Mouse (Mus musculus) forebrain, embryonic 16.5 days (tissue): ENCODE data around the gene Rap2a. TPM values are rescaled to one million over a fixed set of nuclear protein-coding genes. Genes with fewer than 3 reads are reported as not detected.

Experiments
- ATAC-seq: fragments of 200-750 bp; cut with Nextera tagmentation; 2 replicates; pipeline ENCODE4 v1.8.0; 2017; ENCODE audit warnings: mild to moderate bottlenecking, moderate library complexity
- H3K27ac ChIP-seq: fragments of 300-500 bp; sonication (generic); 2 replicates; pipeline ENCODE4 v1.5.1; 2014; ENCODE audit warnings: low read length, control low read depth
- H3K27me3 ChIP-seq: fragments of 300-500 bp; sonication (generic); replicated peaks from 2 replicates; pipeline ENCODE4 v1.6.1; 2014; ENCODE audit warnings: low read length; ENCODE audit not compliant: control insufficient read depth, insufficient read depth
- H3K36me3 ChIP-seq: fragments of 300-500 bp; sonication (generic); 2 replicates; pipeline ENCODE4 v1.6.1; 2014; ENCODE audit not compliant: control insufficient read depth, insufficient read depth
- H3K4me1 ChIP-seq: fragments of 300-500 bp; sonication (generic); replicated peaks from 2 replicates; pipeline ENCODE4 v1.6.1; 2014; ENCODE audit warnings: low read length; ENCODE audit not compliant: control insufficient read depth, insufficient read depth
- H3K4me2 ChIP-seq: fragments of 300-500 bp; sonication (generic); 2 replicates; pipeline ENCODE4 v1.6.1; 2014; ENCODE audit warnings: mild to moderate bottlenecking, low read length, control low read depth
- H3K4me3 ChIP-seq: fragments of 300-500 bp; sonication (generic); replicated peaks from 2 replicates; pipeline ENCODE4 v1.5.1; 2014; ENCODE audit warnings: mild to moderate bottlenecking, low read length, control low read depth
- H3K9ac ChIP-seq: fragments of 300-500 bp; sonication (generic); replicated peaks from 2 replicates; pipeline ENCODE4 v1.6.1; 2014; ENCODE audit warnings: low read depth, low read length, control low read depth
- H3K9me3 ChIP-seq: fragments of 300-500 bp; sonication (generic); 2 replicates; pipeline ENCODE4 v1.6.1; 2016; ENCODE audit warnings: low read length; ENCODE audit not compliant: control insufficient read depth
- WGBS: fragments of 180-500 bp; shearing (Covaris S2); extraction: QIAGEN DNeasy Blood & Tissue Kit; methylation state at CpG from one replicate; pipeline ENCODE4 v1.1.7; 2014; 5-methylcytosine and 5-hydroxymethylcytosine counted together
- polyA plus RNA-seq: library from polyadenylated mRNA; unstranded; fragments of >200 nt; fragmentation: Nextera tagmentation; extraction: Ambion mirVana; gene quantifications from 2 replicates; pipeline ENCODE4 v1.2.1, GENCODE M21; 2015

Gene Rap2a
- polyA plus RNA-seq, 1 experiment from 2014 or later = 19.9 TPM

GRCm38 (mm10) chr14:120542976-120543375 lies 64.7 kb downstream of the Rap2a start:
- Histone ChIP-seq H3K27ac (no peak overlapping the region), H3K4me2 (no peak overlapping the region), H3K27me3 (no peaks in the 10 kb centered on the region), H3K4me3 (no peak overlapping the region), H3K9ac (no peak overlapping the region), H3K4me1 (no peaks in the 10 kb centered on the region), H3K36me3 (no peaks in the 10 kb centered on the region), H3K9me3 (no peaks in the 10 kb centered on the region)
- no peak for ATAC-seq
- WGBS = 94% methylated on average over 3 of the region's 3 CpGs

GRCm38 (mm10) chr14:120543846-120544245 lies 65.6 kb downstream of the Rap2a start:
- H3K27me3 ChIP-seq = no peaks in the 10 kb centered on the region
- WGBS = 90% methylated on average over 6 of the region's 6 CpGs
- H3K36me3 ChIP-seq = no peaks in the 10 kb centered on the region
- H3K27ac ChIP-seq = no peak overlapping the region
- no peak overlapping the region for H3K9ac ChIP-seq
- ATAC-seq = no peak
- no peaks in the 10 kb centered on the region for H3K9me3 ChIP-seq
- no peaks in the 10 kb centered on the region for H3K4me1 ChIP-seq
- H3K4me2 ChIP-seq = no peak overlapping the region
- H3K4me3 ChIP-seq = no peak overlapping the region

GRCm38 (mm10) chr14:120544495-120544894 lies 66.3 kb downstream of the Rap2a start:
- no peaks in the 10 kb centered on the region for H3K27me3 ChIP-seq
- ATAC-seq = no peak
- H3K9me3 ChIP-seq = no peaks in the 10 kb centered on the region
- no peak overlapping the region for H3K9ac ChIP-seq
- H3K4me2 ChIP-seq = no peak overlapping the region
- no peaks in the 10 kb centered on the region for H3K4me1 ChIP-seq
- H3K4me3 ChIP-seq = no peak overlapping the region
- H3K27ac ChIP-seq = no peak overlapping the region
- WGBS = 95% methylated on average over 6 of the region's 6 CpGs
- H3K36me3 ChIP-seq = no peaks in the 10 kb centered on the region

- Histone ChIP-seq H3K27ac (no peak overlapping the region), H3K4me1 (no peaks in the 10 kb centered on the region), H3K9me3 (no peaks in the 10 kb centered on the region), H3K36me3 (no peaks in the 10 kb centered on the region), H3K27me3 (no peaks in the 10 kb centered on the region), H3K4me2 (no peak overlapping the region), H3K9ac (no peak overlapping the region), H3K4me3 (no peak overlapping the region)
- ATAC-seq = no peak
- WGBS = 82% methylated on average over 2 of the region's 2 CpGs
These were observed 66.7 kb downstream of the Rap2a start for GRCm38 (mm10) chr14:120544946-120545345.

Other genes with a start within 250 kb of the Rap2a start
- gene Mbnl2, start 202.8 kb upstream of the Rap2a start, polyA plus RNA-seq = 23.1 and 26.8 TPM in 2 replicates